Mouse (Mus musculus) right cerebral cortex, adult 18-20 months (tissue): ENCODE measurements around the gene Stk19.
A peak's percentile ranks its signal among the peaks of the same experiment; 100 is the strongest.

Experiments used
- DNase-seq: peaks from one replicate; pipeline ENCODE4 v3.0.0; 2022; ENCODE audit warnings: mixed read lengths

Stk19 gene

GRCm38 (mm10) chr17:34836856-34837221, at the start of gene Stk19, which contains the start of gene Dxo:
Gene Stk19 (minus strand): TSS chr17:34836945.
Gene Dxo (plus strand): TSS chr17:34837019.
- peak; percentile 98 for DNase-seq

- no peak for DNase-seq
These were observed 48.9 kb upstream of the Stk19 start for GRCm38 (mm10) chr17:34885615-34886014.

GRCm38 (mm10) chr17:34884704-34885103, 48.0 kb upstream of the Stk19 start:
- no peak for DNase-seq

- DNase-seq, result no peak
These were observed 46.6 kb upstream of the Stk19 start for GRCm38 (mm10) chr17:34883332-34883731.

GRCm38 (mm10) chr17:34881683-34882310, 45.1 kb upstream of the Stk19 start, which contains the start of gene Gm20547:
Gene Gm20547 (minus strand): TSS chr17:34882042.
- no peak for DNase-seq

GRCm38 (mm10) chr17:34881166-34881565, 44.4 kb upstream of the Stk19 start:
- no peak for DNase-seq

GRCm38 (mm10) chr17:34879336-34879879, 42.7 kb upstream of the Stk19 start, which contains the start of gene Zbtb12:
Gene Zbtb12 (plus strand): TSS chr17:34879483.
- no peak for DNase-seq

- DNase-seq, result no peak
These were observed 37.6 kb upstream of the Stk19 start for GRCm38 (mm10) chr17:34874321-34874720.

GRCm38 (mm10) chr17:34865981-34866380, 29.2 kb upstream of the Stk19 start:
- DNase-seq, result no peak

GRCm38 (mm10) chr17:34862416-34863081, 25.8 kb upstream of the Stk19 start, which contains the start of gene Cfb:
Gene Cfb (minus strand): TSS chr17:34862518.
- no peak for DNase-seq

GRCm38 (mm10) chr17:34861704-34862415, 25.1 kb upstream of the Stk19 start:
- DNase-seq, result no peak

- no peak for DNase-seq
These were observed 23.8 kb upstream of the Stk19 start for GRCm38 (mm10) chr17:34860514-34860913.

GRCm38 (mm10) chr17:34858670-34859069, 21.9 kb upstream of the Stk19 start:
- no peak for DNase-seq

GRCm38 (mm10) chr17:34855825-34856224, 19.1 kb upstream of the Stk19 start:
- DNase-seq, result no peak

- DNase-seq, result no peak
These were observed 18.0 kb upstream of the Stk19 start for GRCm38 (mm10) chr17:34854761-34855160.

GRCm38 (mm10) chr17:34853511-34853910, 16.8 kb upstream of the Stk19 start:
- no peak for DNase-seq

GRCm38 (mm10) chr17:34850517-34851125, 13.9 kb upstream of the Stk19 start:
- DNase-seq, result no peak

GRCm38 (mm10) chr17:34849722-34850516, 13.2 kb upstream of the Stk19 start, which contains the start of the genes Skiv2l and Nelfe:
Gene Skiv2l (minus strand): TSS chr17:34850210.
Gene Nelfe (plus strand): TSS chr17:34850391.
- peak; percentile 99 for DNase-seq

GRCm38 (mm10) chr17:34847615-34848014, 10.9 kb upstream of the Stk19 start:
- no peak for DNase-seq

GRCm38 (mm10) chr17:34847192-34847591, 10.4 kb upstream of the Stk19 start:
- no peak for DNase-seq

- no peak for DNase-seq
These were observed 8.1 kb upstream of the Stk19 start for GRCm38 (mm10) chr17:34844884-34845283.

- no peak for DNase-seq
These were observed 4.1 kb upstream of the Stk19 start for GRCm38 (mm10) chr17:34840736-34841307.
